Mouse (Mus musculus): Measurements from ENCODE around the gene Gm49396. TPM values are rescaled to one million over a fixed set of nuclear protein-coding genes. Genes with fewer than 3 reads are reported as not detected.

Gm49396 gene
- total RNA-seq, 2 experiments from 2014 or later: 0.74 to 1.7 TPM

GRCm38 (mm10) chr7:30551445-30552101 lies 11.6 kb upstream of the Gm49396 start:
- peak; percentile 30 for DNase-seq
- intact Hi-C loops (cut with DNase I; ENCODE audit: low total_unique reads): no loop called here

GRCm38 (mm10) chr7:30552102-30553020 lies 10.8 kb upstream of the Gm49396 start, which contains the start of the genes Hspb6 and Proser3:
TSS of gene Hspb6 (plus strand) at chr7:30552178.
TSS of gene Proser3 (minus strand) at chr7:30552299.
- intact Hi-C loops (cut with DNase I; ENCODE audit: low total_unique reads): no loop called here
- DNase-seq: peak; percentile 97

- intact Hi-C loops (cut with DNase I; ENCODE audit: low total_unique reads): no loop called here
- peak; percentile 67 for DNase-seq
Observed at GRCm38 (mm10) chr7:30553021-30553589, 10.0 kb upstream of the Gm49396 start.

DNA sequence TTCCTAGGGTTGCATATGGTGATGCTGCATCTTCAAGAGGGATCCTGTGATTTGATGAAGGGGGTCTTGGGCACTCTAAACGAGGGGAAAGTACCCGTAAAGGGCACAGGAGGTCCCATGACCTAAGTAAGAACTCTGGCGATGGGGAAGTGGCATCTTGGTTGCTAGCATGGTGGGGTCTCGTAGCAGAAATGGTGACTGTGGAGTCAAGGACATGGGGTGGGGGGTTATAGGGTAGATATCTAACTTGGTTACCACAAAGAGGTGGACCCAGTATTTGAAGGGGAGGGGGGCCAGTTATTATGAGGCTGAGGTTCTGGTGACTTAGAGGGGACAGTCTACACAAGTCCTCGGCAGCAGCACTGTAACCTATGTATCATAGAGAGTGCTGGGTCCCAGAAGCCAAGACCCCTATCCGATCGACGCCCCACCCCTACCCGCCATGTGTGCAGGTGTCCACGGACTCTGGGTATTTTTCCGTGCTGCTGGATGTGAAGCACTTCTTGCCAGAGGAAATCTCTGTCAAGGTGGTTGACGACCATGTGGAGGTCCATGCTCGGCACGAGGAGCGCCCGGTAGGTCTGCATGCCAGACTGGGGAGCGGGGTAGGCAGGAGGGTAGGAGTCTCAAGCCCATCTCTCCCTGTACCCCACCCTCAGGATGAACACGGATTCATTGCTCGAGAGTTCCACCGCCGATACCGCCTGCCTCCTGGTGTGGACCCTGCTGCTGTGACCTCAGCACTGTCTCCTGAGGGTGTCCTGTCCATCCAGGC lies 9.1 kb upstream of the Gm49396 start:
- intact Hi-C loops (cut with DNase I; ENCODE audit: low total_unique reads): no loop called here
- DNase-seq: no peak

- no peak for DNase-seq
- intact Hi-C loops (cut with DNase I; ENCODE audit: low total_unique reads): no loop called here
Observed at GRCm38 (mm10) chr7:30556894-30557536, 6.1 kb upstream of the Gm49396 start.

DNA sequence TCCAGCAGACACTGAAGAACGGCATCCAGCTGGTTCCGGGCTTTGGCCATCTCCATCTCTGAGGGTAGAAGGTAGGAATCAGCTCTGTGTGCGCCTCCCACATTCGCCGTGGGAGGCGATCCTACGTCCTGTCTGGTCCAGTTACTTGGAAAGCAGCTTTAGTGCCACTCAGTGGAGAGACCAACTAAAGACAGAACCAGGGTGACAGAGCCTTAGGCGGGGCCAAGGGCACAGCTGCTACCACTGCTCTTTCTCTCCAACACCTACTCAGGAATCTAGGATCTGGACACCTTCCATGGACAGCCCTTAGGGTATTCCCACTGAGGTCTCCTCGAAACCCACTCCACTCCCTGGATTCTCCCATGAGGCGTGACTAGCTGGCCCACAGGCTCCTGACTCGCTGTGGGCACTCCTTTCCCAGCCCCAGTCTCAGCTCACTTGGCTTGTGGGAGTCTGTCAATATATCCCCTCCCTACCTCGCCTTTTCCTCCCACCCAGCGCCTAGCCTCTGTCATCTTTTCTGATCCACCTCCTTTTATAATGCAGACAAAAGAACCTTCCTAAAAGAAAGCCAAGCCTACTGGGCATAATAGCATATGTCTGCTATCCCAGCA lies 5.1 kb upstream of the Gm49396 start:
- no peak for DNase-seq
- intact Hi-C loops (cut with DNase I; ENCODE audit: low total_unique reads): no loop called here

GRCm38 (mm10) chr7:30558656-30559442 lies 4.3 kb upstream of the Gm49396 start:
- intact Hi-C loops (cut with DNase I; ENCODE audit: low total_unique reads): no loop called here
- no peak for DNase-seq

DNA sequence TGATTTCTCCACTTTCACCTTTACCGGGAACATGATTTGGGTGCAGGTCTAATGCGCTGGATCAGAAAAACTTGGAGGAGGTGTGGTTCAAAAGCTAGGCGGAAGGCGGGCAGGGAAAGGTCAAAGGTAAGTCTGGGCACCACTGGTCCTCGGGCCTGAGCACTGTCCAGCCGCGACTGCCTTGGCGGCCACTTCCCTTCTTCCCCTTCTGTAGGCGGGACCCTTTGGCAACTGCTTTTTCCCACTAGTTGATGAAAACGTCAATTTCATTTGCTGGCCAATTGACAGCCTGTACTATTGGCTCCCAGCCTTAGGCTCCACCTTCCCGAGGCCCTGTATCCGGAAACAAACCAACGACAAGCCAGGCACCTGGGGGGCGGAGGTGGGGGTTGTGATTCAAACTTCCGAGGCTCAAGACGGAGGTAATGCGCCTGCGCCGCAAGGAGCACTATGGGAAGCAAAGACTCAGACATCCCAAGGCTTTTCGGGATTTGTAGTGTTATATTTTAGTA lies 3.6 kb upstream of the Gm49396 start, which contains the start of gene Lin37:
Gene Lin37 (minus strand): TSS at position 396 of the 512 bp plus-strand sequence.
- DNase-seq: peak; percentile 96
- intact Hi-C loops (cut with DNase I; ENCODE audit: low total_unique reads): no loop called here

- intact Hi-C loops (cut with DNase I; ENCODE audit: low total_unique reads): no loop called here
- no peak for DNase-seq
Observed at GRCm38 (mm10) chr7:30560296-30560695, 2.8 kb upstream of the Gm49396 start.

DNA sequence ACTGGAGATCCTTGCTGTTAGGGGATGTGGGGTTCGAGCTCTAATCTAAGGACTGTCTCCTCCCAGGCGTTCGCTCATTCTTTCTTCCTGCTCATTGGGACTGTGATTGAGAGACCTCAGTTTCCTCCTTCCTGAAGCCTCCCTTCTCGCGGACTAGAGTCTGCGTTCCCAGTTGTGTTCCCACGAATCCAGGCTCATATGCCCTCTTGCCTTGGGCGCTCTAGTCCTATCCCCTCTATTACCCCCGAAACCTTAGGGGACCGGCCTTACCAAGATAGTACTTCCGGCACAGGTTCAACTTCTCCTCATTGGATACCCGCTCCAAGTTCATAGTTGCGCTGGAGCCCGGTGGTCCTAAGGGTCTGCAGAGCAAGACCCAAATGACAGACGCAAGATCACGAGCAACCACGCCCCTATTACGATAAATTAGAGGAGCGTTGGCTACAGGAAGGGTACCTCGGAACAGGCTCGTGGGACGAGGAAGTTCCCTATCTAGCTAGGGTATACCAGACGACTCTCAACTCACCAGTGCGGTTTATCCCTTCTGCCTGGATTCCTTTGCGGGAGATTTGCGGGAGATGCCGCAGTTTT lies 523 bp upstream of the Gm49396 start:
- intact Hi-C loops (cut with DNase I; ENCODE audit: low total_unique reads): no loop called here
- no peak for DNase-seq

DNA sequence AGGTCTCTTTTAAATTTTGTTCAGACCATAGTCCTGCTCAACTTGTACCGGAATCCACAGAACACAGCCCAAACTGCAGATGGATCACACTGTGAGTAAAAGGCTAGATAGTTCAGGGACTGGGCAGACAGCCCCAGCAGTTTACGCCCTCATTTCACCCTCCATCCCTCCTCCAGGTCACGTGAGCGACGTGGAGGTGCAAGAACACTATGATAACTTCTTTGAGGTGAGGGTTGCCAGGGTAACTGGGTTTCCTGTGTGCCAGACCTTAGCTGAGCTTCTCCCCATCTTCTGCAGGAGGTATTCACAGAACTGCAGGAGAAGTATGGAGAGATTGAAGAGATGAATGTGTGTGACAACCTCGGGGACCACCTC lies 749 bp downstream of the Gm49396 start:
- no peak for DNase-seq
- intact Hi-C loops (cut with DNase I; ENCODE audit: low total_unique reads): no loop called here

- no peak for DNase-seq
- intact Hi-C loops (cut with DNase I; ENCODE audit: low total_unique reads): no loop called here
Observed at GRCm38 (mm10) chr7:30564970-30565571, 1.9 kb downstream of the Gm49396 start, which contains the start of gene Igflr1. TSS of gene Igflr1 (plus strand) at chr7:30565427.

GRCm38 (mm10) chr7:30566033-30566432 lies 2.9 kb downstream of the Gm49396 start:
- intact Hi-C loops (cut with DNase I; ENCODE audit: low total_unique reads): no loop called here
- DNase-seq: no peak

- no peak for DNase-seq
- intact Hi-C loops (cut with DNase I; ENCODE audit: low total_unique reads): no loop called here
Observed at GRCm38 (mm10) chr7:30567555-30567954, 4.4 kb downstream of the Gm49396 start.

- DNase-seq: no peak
- intact Hi-C loops (cut with DNase I; ENCODE audit: low total_unique reads): no loop called here
Observed at GRCm38 (mm10) chr7:30572389-30572788, 9.2 kb downstream of the Gm49396 start.

GRCm38 (mm10) chr7:30572969-30573368 lies 9.8 kb downstream of the Gm49396 start:
- peak; percentile 73 for DNase-seq
- intact Hi-C loops (cut with DNase I; ENCODE audit: low total_unique reads): no loop called here

- intact Hi-C loops (cut with DNase I; ENCODE audit: low total_unique reads): no loop called here
Observed at GRCm38 (mm10) chr7:30579950-30580349, 16.8 kb downstream of the Gm49396 start.

More at GRCm38 (mm10) chr7:30579950-30580349, 16.8 kb downstream of the Gm49396 start:
- no peak for DNase-seq
